Mouse (Mus musculus) A20 (cell line): ENCODE measurements at regions not wholly inside any gene's neighbourhood (a gene's known extent, or its start where the extent isn't known, plus 50 kb on each side); places are given as distances from the start of the nearest gene placed in this dataset.

Source experiments
- DNase-seq: peaks from one replicate; pipeline ENCODE4 v3.0.0-alpha.2; 2011; ENCODE audit warnings: low read depth, low spot score

DNA sequence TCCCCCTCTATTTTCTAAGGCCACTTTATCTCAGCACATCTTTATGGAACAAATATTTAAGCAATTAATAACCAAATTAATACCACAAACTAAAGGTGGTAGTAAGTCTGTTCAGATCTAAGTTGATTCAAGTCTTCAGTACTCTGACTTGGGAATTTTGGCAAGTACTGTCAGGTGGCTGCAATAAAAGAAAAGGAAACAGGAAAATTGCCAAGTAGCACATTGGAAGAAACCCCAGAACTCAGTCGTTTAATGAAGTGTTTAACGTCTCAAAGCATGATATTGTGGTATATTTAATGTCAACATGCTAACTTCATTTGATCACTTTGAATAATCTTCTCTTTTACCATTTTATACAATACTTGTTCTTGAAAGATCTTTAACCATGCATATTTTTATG, 142.2 kb downstream of the Gm11146 start:
- no peak for DNase-seq

DNA sequence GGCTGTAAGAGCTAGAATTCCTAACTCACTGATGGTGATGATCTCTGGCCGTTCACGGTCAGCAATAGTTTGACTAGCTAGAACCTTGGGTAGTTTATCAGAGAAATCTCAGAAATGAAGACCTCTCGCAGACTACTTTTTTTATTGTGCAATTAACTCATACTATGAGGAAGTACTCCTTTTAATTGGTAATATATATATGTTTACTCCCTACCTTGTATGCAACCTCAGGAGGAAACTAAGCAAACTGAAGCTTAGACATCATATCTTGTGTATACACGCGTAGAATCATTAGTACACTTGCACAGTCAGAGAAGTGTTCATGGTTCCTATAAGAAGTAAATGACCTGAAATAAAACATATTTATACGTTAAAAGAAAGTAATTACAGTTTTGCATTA, 157.2 kb downstream of the Gm11146 start:
- no peak for DNase-seq

DNA sequence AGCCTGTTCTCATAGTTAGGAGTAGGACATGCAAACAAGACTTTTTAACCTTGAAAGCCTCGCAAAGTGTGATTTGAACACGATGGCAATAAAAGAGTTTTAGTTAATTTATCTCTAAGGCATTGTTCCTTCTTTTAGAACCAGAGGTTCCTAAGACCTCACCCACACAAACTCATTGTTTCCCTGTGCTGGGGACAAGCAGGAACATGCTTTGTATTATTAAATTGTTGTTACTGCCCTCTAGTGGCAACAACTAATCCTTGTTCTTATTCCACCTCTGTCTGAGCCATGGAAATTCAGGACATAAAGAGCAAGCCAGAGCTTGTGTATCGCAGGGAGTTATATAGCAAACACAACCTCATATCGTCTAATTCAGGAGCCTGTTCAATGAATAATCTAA, 157.9 kb downstream of the Gm11146 start:
- DNase-seq = peak; percentile 8

DNA sequence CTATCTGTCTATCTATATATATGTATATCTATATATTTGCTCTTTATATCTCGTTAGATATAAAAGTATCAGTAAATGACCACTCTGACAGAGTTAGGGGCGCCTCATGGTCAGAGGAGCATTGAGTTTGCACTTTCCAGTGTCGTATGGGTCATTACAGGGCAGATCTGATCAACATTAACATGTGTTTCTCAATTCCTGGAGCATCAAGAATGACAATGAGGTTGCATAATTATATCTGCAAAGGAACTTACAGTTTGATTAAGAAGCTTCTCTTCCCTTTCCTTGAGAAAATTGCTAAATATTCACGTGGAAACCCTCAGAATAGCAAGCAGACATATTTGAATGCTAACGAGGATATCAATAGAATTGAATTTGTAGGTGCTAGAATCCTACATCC, 158.6 kb downstream of the Gm11146 start:
- no peak for DNase-seq

DNA sequence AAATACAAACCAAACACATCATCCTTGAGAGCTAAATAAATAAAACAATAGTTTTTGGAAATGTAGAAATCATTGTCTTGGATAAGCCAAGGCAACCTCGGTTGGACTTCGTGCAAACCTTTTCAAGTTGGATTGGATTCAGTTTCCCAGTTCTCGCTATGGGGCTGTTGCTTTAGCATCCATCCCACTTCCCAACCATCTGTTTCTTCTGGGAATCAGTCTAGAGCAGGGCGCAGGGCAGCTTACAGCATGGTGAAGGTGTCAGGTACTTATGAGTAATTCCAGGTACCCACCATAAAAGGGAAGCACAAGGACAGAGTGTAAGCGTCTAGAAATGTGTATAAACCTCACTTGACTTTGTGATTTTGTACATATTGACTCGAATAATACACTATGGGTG, 159.0 kb downstream of the Gm11146 start:
- no peak for DNase-seq

DNA sequence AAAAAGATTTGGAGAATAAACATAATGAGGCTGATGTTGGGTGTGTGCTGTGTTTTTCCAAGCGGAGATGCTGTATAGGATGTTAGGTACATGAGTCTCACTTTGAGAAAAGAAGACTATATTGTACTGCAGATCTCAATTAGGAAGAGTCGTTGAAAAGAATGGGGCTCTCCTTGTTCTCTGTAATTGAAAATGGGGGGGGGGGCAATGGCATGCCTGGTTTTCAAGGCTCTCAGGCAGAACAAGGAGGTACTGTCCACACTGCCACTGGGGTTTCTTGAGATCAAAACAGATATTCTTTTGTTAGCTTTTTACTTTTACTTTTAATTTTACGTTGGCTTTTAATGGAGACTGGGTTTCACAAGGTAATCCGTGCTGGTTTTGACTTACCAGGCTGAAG, 170.5 kb downstream of the Gm11146 start:
- DNase-seq = no peak

DNA sequence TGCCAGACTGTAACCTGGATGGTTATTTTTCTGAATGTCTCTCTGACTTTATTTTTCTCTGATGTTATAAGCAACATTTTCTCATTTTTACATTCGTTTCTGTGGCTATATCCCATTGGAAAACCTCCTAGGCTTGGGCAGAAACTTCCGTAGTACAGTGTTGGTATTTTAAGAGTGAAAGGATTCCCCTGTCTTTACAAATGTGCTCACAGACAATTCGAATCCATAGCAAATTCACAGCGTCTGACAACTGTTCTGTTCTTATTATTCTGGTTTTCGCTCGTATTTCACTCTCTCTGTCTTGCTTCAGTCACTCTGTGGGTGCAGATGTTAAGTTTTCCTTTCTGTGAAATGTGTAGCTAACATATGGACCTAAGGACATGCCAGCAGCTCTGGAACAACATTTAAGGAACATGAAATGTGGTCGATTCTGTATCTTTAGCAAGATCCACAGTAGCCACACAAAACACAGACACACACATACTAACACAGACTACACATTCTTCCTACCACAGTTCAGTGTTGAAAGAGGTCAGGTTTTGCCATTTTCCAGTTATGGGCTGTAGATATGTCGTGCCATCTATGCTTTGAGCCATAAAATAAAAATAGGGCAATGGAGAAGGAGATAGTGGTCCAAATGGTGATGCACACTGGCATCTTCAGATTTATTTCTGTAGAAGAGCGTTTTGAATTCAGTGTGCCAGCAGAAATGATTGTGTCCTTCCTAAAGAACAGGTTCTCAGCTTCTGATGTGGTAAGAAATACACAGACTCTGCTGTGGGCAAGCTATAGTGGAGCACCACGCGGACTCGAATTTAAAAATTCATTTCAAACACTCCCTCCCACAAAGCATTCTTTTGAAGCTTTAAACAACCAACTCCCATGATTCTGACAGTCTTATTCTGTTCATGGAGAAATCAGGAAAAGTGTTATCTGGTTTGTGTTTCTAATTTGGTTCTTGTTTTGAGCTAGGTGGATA, 179.2 kb downstream of the Gm11146 start:
- DNase-seq = no peak

DNA sequence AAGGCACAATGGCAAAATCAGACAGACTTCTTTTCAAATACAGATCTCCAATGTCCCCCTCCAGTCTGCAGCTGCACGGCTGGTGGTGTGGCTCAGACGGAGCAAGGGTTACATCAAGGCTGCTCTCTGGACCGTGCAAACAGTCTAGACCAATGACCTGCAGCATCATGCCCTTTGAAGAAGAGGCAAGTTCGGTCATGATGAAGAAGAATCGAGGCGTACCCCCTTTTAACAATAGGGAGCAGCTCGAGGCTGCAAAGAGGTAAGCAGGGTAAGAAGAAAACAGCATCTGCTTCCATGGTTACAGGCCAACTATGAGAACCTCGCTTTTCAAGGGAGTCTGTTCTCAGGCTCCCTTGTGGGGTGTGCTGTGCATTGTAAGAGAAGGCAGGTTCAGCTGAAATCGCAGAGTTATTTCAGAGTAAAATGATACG, 180.3 kb downstream of the Gm11146 start:
- DNase-seq = no peak

DNA sequence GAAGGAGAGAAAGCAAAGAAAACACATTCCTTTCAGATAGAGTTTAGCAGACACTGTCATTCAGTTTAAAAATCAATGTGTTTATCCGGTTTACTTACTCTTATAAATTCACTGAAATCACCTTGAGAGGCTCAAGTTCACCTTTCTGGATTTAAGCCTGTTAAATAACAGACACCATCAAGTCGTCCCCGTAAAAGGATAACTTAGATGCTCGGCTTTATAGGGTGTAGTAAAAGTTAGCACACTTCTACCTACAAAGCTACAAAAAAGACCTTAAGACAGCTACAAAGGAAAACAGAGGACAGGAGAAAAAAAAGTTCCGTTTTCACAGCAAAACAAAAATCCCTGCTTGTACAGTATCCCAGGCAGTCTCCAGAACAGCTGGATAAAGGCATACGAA, 180.9 kb downstream of the Gm11146 start:
- no peak for DNase-seq

DNA sequence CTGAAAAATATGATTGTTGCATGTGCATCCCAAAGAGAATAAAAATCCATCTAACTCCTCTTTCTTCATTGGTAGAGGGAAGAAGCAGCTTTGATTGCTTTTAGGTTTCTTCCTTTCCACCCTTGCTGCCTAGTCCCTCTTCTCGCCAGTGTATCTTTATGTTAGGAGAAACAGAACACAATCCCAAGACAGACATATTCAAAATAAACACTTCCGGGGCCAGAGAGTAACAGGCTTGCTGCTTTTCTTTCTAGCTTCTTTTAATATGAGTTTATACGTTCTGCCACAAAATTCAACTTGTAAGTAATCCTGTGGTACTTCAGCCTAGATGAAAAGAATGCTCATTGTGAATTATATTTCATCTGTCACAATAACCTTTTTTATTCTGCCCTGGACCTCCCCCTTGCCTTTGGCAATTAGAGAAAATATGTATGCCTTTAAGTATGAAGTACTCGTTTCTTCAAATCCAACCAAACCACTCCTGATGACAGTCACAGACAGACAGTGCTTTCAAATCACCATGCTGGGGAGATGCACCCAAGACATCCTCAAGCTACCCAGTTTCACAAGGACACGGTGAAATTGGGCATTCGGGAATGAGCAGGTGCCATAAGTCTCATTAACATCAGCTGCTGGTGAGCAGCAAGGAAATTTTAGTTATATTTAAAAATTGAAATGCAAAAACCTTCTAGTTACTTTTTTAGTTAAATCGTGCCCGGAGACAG, 181.6 kb downstream of the Gm11146 start:
- no peak for DNase-seq

DNA sequence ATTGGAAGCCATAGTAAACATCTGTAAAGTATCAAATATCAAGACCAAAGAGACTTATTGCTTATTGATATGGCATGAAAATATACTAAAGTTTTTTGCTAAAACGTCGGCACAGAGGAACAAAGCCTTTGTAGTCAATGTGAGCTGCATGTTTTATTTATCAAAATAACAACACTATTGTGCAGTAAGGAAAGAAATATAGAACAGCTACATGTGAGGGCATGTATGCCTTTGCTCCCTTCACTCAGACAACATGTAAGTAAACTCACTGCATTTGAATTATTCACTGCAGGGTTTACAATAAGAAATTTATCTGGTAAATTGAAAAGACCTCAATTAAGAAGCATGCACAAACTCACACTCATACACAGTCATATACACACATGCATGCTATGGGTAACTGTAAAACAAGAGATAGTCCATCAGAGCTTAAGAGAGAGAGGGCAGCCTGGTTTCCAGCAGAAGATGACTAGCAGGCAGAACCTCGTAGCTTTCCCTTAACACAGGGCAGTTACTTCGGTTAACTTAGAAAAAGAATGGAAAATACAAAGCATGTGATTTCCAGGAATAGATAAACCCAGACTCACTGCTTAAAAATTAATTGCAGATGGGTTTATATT, 182.7 kb downstream of the Gm11146 start:
- DNase-seq = no peak

DNA sequence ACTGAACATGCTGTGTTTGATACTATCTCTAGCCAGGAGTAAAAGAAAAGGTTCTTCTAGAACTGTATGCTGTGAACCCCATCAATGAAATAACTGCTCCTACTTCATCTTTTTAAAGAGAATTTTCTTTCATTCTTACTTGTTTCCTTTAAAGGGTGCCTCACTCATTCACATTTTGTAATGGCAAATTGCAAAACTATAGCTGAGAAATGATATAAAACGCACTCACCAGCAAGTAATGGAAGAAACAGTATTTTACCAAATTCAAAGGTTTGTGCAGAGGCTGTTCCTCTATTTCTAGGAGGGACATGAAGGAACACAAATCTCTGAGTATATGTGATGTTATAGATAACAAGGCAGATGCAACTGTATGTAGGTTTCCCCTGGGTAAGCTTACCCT, 183.4 kb downstream of the Gm11146 start:
- DNase-seq = no peak

DNA sequence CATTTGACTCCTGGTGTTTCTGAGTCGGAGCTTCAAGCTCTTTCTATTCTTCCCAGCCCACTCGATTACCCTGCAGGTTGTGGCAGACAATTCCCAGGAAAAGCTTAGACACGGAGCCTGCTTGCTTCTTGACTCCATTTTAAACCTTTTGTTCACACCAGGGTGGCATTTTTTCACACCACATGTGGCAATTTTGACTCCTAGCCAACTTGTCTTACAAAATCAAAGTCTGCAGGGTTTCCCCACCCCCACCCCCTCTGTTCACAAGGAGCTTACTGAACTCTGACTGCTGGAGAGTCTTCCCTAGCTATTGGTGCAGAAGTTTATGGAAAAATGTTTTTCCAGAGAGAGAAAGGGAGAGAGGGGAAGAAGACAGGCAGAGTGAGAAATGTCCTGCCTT, 184.1 kb downstream of the Gm11146 start:
- DNase-seq = no peak

DNA sequence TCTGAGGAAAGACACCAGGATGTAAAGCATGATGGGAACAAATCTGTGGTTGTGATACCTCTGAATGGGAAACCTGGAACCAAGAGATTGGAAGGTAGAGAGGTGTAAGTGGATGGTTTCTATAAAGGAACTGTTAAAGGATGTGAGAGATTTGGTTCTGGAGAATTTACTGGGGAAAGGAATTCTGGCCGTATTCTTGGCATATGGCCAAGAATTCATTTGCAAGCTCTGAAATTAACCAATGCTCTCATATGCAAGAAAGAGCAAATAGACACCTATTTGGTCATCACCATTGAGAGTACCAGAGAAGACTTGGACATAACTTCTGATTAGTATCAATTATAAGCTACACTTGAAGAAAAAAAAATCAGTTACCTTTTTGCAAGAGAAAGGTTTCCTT, 187.3 kb downstream of the Gm11146 start:
- DNase-seq = no peak

DNA sequence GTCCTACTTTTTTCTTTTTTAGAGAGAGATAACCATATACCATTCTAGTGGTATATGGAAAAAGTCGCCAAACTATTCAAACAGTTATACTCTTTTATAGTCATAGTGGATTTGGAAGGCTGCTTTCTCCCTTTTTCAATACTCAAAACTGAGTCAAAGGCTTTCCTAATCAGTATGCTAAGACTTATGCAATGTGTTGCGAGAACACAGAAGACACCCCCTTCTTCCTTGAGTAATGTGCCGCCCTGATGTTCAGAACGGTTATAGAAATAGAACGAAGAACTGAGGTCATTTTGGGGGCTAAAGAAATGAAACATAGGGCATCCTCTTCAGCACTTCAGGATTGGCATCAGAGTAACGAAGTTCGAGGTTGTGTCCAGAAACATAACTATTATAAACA, 192.7 kb downstream of the Gm11146 start:
- DNase-seq = no peak

DNA sequence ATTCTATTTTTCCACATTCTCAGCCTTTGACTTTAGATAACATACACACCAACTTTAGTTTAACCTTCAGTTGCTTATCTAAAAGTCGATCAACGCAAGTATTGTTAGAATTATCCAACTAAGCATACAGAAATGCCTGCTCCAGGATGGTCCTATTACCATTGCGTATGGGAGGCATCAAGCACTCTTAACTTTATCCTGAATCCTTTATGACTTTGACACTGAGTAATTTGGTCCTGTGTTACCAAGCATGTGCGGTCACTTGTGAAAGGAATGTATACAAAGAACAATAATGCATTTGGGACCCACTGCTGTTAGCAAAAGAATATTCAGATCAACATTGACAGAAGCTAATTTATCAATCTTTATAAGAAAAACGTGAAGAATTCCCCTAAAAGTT, 194.9 kb downstream of the Gm11146 start:
- DNase-seq = no peak

DNA sequence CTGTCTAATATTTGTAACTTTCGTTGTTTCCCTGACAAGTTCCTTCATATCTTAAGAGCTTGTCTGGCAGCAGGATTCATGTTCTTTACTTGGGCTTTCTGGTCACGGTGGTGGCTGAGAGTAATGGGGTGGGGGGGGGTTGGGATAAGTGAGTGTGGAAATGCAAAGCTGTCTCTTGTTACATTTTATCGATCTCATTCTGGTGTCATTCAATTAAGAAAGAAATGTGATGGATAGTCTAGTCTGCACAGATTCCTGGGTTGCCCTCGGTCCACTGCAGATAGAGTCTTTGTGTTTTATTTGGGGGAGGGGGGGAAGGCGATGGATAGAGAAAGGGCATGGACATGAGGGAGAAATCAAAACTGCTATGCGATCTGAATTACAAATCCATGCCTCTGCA, 196.0 kb downstream of the Gm11146 start:
- DNase-seq = no peak

DNA sequence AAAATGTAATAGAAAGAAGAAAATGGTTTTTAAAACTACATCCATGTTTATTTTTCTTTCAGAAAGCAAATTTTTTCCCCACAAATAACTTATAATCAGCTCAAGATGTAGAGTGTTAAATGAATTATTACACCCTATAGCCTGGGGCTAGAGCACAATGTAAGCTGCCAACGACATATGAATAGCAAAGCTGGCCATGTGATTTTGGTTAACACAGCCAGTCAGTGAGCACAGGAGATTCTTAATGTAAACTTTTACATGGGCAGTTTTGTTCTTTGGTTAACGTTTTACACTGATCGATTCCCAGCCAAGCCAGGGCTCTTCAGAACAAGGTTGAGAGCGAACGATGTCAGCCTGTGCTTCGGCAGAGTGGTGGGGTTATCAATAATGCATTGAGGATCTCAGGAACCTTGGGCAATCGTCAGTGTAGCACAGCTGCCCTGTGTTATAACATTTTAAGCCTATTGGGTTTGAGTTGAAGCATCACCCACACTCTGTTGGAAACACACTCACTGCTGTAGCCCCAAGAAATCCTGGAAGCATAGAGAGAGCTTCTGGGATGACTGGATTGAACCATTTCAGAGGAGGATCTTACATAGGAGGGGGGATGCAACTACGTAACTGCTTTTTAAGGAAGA, 196.6 kb downstream of the Gm11146 start:
- no peak for DNase-seq

DNA sequence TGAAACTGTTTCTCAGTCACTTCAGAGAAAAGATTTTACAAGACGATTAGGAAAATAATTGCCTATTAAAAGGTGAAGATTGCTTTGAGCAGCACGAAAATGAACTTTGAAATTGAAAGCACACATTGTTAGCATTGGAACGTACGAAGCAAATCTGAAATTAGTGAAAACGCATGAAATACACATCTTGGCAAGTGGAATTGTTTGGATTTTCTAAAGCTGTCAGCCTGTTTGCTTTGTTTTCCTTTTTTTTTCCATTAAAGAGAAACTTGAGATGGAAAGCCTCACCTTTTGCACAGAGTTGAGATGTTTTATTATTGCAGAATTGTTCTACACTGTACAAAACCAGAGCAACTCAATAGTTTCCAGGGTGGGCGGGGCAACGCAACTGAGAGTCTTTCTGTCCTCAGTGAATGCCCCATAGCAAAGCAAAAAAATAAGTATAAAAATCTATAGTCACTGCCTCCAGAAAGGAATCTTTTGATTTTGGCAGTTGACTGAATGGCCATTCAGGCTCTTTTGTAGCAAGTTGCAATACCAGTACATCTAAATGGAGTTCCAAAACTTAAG, 199.1 kb downstream of the Gm11146 start:
- DNase-seq = no peak

DNA sequence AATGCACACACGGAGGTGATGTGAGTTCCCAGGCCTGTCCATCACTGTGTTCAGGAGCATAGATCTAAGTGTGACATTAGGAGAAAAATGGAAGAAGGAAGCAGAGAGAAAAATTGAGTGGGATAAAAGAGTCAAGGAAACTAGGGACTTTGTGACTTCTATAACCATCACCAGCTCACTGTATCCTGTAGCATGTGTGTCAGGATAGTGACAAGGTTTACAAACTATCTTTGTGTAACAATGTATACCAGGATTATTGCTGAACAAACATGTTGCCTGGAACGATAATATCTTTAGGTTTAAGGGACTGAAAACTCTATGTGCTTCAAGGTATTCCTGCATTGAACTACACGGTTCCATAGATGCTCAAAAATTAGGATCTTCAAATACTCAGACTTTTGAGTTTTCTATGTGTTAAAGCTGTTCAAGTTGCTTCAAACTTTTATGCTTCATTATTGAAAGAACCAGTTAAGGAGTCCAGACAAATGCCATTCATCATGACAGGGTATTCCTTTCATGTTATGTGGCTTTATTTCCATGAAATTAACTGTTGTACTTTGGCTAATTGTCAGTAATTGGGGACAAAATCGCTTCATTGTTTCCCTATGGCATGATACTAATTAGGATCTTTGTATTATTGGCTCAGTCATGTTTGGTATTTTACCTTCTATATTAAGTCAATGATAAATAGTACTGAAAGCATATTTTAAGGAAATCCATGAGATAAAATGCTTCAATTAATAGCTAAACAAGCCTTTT, 200.5 kb downstream of the Gm11146 start:
- DNase-seq = no peak
